In genomic region chr1:155059505-155059904, GRCm38 (mm10) we compare ENCODE assay signal across 9 mouse cellular contexts. TPM values are rescaled to one million over a fixed set of nuclear protein-coding genes. Genes with fewer than 3 reads are reported as not detected.
DNase-seq lines count a peak whose midpoint lies in the region; ATAC-seq and TF ChIP-seq lines count a peak whose summit lies in the region.
"Had no signal": no experiment of that assay in that cellular context is flagged by ENCODE, and none has a peak within 500 bp of the region (broad histone marks: within the 10 kb centered on the region; RNA-seq: fewer than 3 reads in every experiment).

No protein-coding gene starts in this region.

- no peak overlapping the region for H3K4me3 ChIP-seq in neural tube, embryonic 13.5 days
- no peak overlapping the region for H3K4me3 ChIP-seq in neural tube, embryonic 15.5 days (replicated peaks)
- no peak overlapping the region; the same call in 1 of the 2 replicates for H3K4me3 ChIP-seq in liver, embryonic 11.5 days (ENCODE audit: low read depth, low read length)
- H3K4me3 ChIP-seq in olfactory bulb, adult 2 months (ENCODE audit: insufficient read depth, low read depth, low read length), result no peak overlapping the region
- no peak overlapping the region for H3K4me3 ChIP-seq in intestine, embryonic 15.5 days (replicated peaks)
- H3K4me3 ChIP-seq: embryonic facial prominence, embryonic 15.5 days had no signal

- intact Hi-C loops in heart, postnatal 14 days (cut with DNase I), result no loop called here

- H3K9ac ChIP-seq in neural tube, embryonic 13.5 days, result no peak overlapping the region
- H3K9ac ChIP-seq in neural tube, embryonic 15.5 days (replicated peaks), result no peak overlapping the region
- no peak overlapping the region for H3K9ac ChIP-seq in liver, embryonic 11.5 days (ENCODE audit: low read depth, low read length)
- no peak overlapping the region for H3K9ac ChIP-seq in intestine, embryonic 15.5 days
- H3K9ac ChIP-seq: embryonic facial prominence, embryonic 15.5 days had no signal

- TF ChIP-seq POLR2A in olfactory bulb, adult 2 months (IDR thresholded peaks at IDR 0.05; ENCODE audit: insufficient read depth, low read depth, low read length), result no peak

- H3K27ac ChIP-seq in neural tube, embryonic 13.5 days (replicated peaks), result peak overlapping the region; percentile 47
- H3K27ac ChIP-seq in neural tube, embryonic 15.5 days (replicated peaks), result no peak overlapping the region
- H3K27ac ChIP-seq in liver, embryonic 11.5 days (ENCODE audit: low read depth, low read length), result no peak overlapping the region
- peak overlapping the region; percentile 23; the same call in 1 of the 2 replicates for H3K27ac ChIP-seq in olfactory bulb, adult 2 months (ENCODE audit: insufficient read depth, low read depth, low read length)
- H3K27ac ChIP-seq in intestine, embryonic 15.5 days, result no peak overlapping the region
- H3K27ac ChIP-seq: embryonic facial prominence, embryonic 15.5 days had no signal

- no peaks in the 10 kb centered on the region for H3K36me3 ChIP-seq in neural tube, embryonic 13.5 days
- no peaks in the 10 kb centered on the region for H3K36me3 ChIP-seq in neural tube, embryonic 15.5 days
- no peaks in the 10 kb centered on the region for H3K36me3 ChIP-seq in liver, embryonic 11.5 days (ENCODE audit: control insufficient read depth, insufficient read depth, low read length)
- no peaks in the 10 kb centered on the region for H3K36me3 ChIP-seq in intestine, embryonic 15.5 days
- H3K36me3 ChIP-seq: embryonic facial prominence, embryonic 15.5 days had no signal

- H3K27me3 ChIP-seq in neural tube, embryonic 13.5 days, result no peaks in the 10 kb centered on the region
- no peaks in the 10 kb centered on the region for H3K27me3 ChIP-seq in neural tube, embryonic 15.5 days (replicated peaks)
- H3K27me3 ChIP-seq in liver, embryonic 11.5 days (replicated peaks; ENCODE audit: control insufficient read depth, insufficient read depth, low read length), result no peaks in the 10 kb centered on the region
- no peaks in the 10 kb centered on the region for H3K27me3 ChIP-seq in intestine, embryonic 15.5 days (replicated peaks)
- H3K27me3 ChIP-seq: embryonic facial prominence, embryonic 15.5 days had no signal

- 34% methylated on average over 14 of the region's 14 CpGs for WGBS in neural tube, embryonic 13.5 days
- WGBS in neural tube, embryonic 15.5 days, result 38% methylated on average over 14 of the region's 14 CpGs
- WGBS in liver, embryonic 11.5 days, result 13% methylated on average over 14 of the region's 14 CpGs
- WGBS in olfactory bulb, adult 2 months, result 36% methylated on average over 14 of the region's 14 CpGs
- 31% methylated on average over 14 of the region's 14 CpGs for WGBS in intestine, embryonic 15.5 days

- DNase-seq in heart, postnatal 14 days, result peak; percentile 70 to 73
- DNase-seq in liver, embryonic 11.5 days (ENCODE audit: low spot score), result no peak
- no peak for DNase-seq in urinary bladder, postnatal 25 days (ENCODE audit: low spot score)

- ATAC-seq in neural tube, embryonic 13.5 days (ENCODE audit: low read depth), result no peak
- no peak for ATAC-seq in neural tube, embryonic 15.5 days (ENCODE audit: low FRiP score)
- peak; percentile 83 for ATAC-seq in common myeloid progenitor, adult 5-6 weeks (replicated peaks; ENCODE audit: low read depth, poor library complexity, severe bottlenecking)
- ATAC-seq in liver, embryonic 11.5 days (replicated peaks; ENCODE audit: low FRiP score), result peak; percentile 69
- no peak for ATAC-seq in intestine, embryonic 15.5 days

- peaks cover 59% of the 10 kb centered on the region for H3K4me1 ChIP-seq in neural tube, embryonic 13.5 days (replicated peaks)
- H3K4me1 ChIP-seq in neural tube, embryonic 15.5 days, result peaks cover 26% of the 10 kb centered on the region
- H3K4me1 ChIP-seq in liver, embryonic 11.5 days (replicated peaks; ENCODE audit: control insufficient read depth, insufficient read depth, low read length), result peaks cover 24% of the 10 kb centered on the region
- peaks cover 24% of the 10 kb centered on the region for H3K4me1 ChIP-seq in olfactory bulb, adult 2 months (ENCODE audit: control insufficient read depth, insufficient read depth, low read length)
- peaks cover 18% of the 10 kb centered on the region for H3K4me1 ChIP-seq in intestine, embryonic 15.5 days (replicated peaks)

- no peaks in the 10 kb centered on the region for H3K9me3 ChIP-seq in neural tube, embryonic 13.5 days
- H3K9me3 ChIP-seq in neural tube, embryonic 15.5 days (replicated peaks), result no peaks in the 10 kb centered on the region
- no peaks in the 10 kb centered on the region for H3K9me3 ChIP-seq in liver, embryonic 11.5 days (ENCODE audit: control insufficient read depth, low read length)
- no peaks in the 10 kb centered on the region for H3K9me3 ChIP-seq in intestine, embryonic 15.5 days
- H3K9me3 ChIP-seq: embryonic facial prominence, embryonic 15.5 days had no signal

- no peak overlapping the region for H3K4me2 ChIP-seq in neural tube, embryonic 13.5 days
- H3K4me2 ChIP-seq in neural tube, embryonic 15.5 days, result no peak overlapping the region
- peak overlapping the region; percentile 42 for H3K4me2 ChIP-seq in liver, embryonic 11.5 days
- H3K4me2 ChIP-seq in intestine, embryonic 15.5 days (replicated peaks), result no peak overlapping the region; the same call in 1 of the 2 replicates
- H3K4me2 ChIP-seq: embryonic facial prominence, embryonic 15.5 days had no signal

- TF ChIP-seq CTCF in olfactory bulb, adult 2 months (IDR thresholded peaks at IDR 0.05; ENCODE audit: insufficient read depth, low read depth, low read length), result no peak

RNA-seq across cellular contexts. Expression of gene Ier5, which starts 39.9 kb away (rescaled TPM):
- polyA plus RNA-seq in neural tube, embryonic 13.5 days (2015; fragmentation: Nextera tagmentation; extraction: Ambion mirVana), result 7.5 and 7.9 TPM in 2 replicates
- polyA plus RNA-seq in neural tube, embryonic 15.5 days (2015; fragmentation: Nextera tagmentation; extraction: Ambion mirVana), result 3.9 and 4.8 TPM in 2 replicates
- 10.0 and 14.7 TPM in 2 replicates for total RNA-seq in common myeloid progenitor, adult 5-6 weeks (2017)
- 10 to 100 TPM; 13.6 to 15.4 TPM for total RNA-seq in heart, postnatal 14 days (2021)
- 6.7 and 7.3 TPM in 2 replicates for polyA plus RNA-seq in liver, embryonic 11.5 days (2014; fragmentation: Nextera tagmentation; extraction: Ambion mirVana)
- polyA plus RNA-seq in olfactory bulb, adult 2 months (2012; ENCODE audit: insufficient read depth, insufficient read length, low replicate concordance, missing spikeins), result not detected in 2 replicates
- 3.8 and 4.8 TPM in 2 replicates for polyA plus RNA-seq in intestine, embryonic 15.5 days (2015; fragmentation: Nextera tagmentation; extraction: Ambion mirVana)

Comparison
In these comparisons a context has a peak if more than half of its experiments do, and no peak if none do; other contexts are left out.
1. H3K27ac ChIP-seq: peak in neural tube, embryonic 13.5 days (single experiment) and olfactory bulb, adult 2 months (single experiment); none in neural tube, embryonic 15.5 days (single experiment), liver, embryonic 11.5 days (single experiment) and intestine, embryonic 15.5 days (single experiment).
2. ATAC-seq: peak in common myeloid progenitor, adult 5-6 weeks (single experiment) and liver, embryonic 11.5 days (single experiment); none in neural tube, embryonic 13.5 days (single experiment), neural tube, embryonic 15.5 days (single experiment) and intestine, embryonic 15.5 days (single experiment).
3. DNase-seq: peak in heart, postnatal 14 days (2 of 2); none in liver, embryonic 11.5 days (single experiment) and urinary bladder, postnatal 25 days (single experiment).